Mouse (Mus musculus) thymus, adult 2 months (tissue): ENCODE measurements around the gene Slc6a11. TPM values are rescaled to one million over a fixed set of nuclear protein-coding genes. Genes with fewer than 3 reads are reported as not detected.

ENCODE experiments used
- DNase-seq: peaks from one replicate; pipeline ENCODE4 v3.0.0; 2021
- H3K27ac ChIP-seq: fragments of 200-500 bp; 2 replicates; pipeline ENCODE4 v1.5.1; 2012; ENCODE audit warnings: low read length, control low read depth; ENCODE audit not compliant: control insufficient read depth, insufficient read depth
- H3K27me3 ChIP-seq: fragments of 200-500 bp; 2 replicates; pipeline ENCODE4 v1.6.1; 2012; ENCODE audit warnings: mild to moderate bottlenecking, low read length, moderate library complexity, mixed read lengths; ENCODE audit not compliant: control insufficient read depth, insufficient read depth
- H3K36me3 ChIP-seq: fragments of 200-500 bp; 2 replicates; pipeline ENCODE4 v1.6.1; 2012; ENCODE audit warnings: mild to moderate bottlenecking, low read length, moderate library complexity; ENCODE audit not compliant: control insufficient read depth, insufficient read depth
- H3K4me1 ChIP-seq: fragments of 200-500 bp; replicated peaks from 2 replicates; pipeline ENCODE4 v1.6.1; 2012; ENCODE audit warnings: low read length; ENCODE audit not compliant: control insufficient read depth, insufficient read depth
- H3K4me3 ChIP-seq: fragments of 200-500 bp; 2 replicates; pipeline ENCODE4 v1.5.1; 2012; ENCODE audit warnings: mild to moderate bottlenecking, low read length, control low read depth, moderate library complexity; ENCODE audit not compliant: control insufficient read depth, insufficient read depth
- CTCF ChIP-seq: fragments of 200-500 bp; IDR thresholded peaks from 2 replicates; pipeline ENCODE4 v1.5.1; 2012; ENCODE audit warnings: mild to moderate bottlenecking, control low read depth, low read length, moderate library complexity, borderline replicate concordance; ENCODE audit not compliant: control insufficient read depth, poor library complexity, insufficient read depth; ENCODE audit errors: extremely low read depth
- POLR2A ChIP-seq: fragments of 200-500 bp; IDR thresholded peaks from 2 replicates; pipeline ENCODE4 v1.6.1; 2012; ENCODE audit warnings: mild to moderate bottlenecking, low read length, control low read depth, moderate library complexity; ENCODE audit not compliant: control insufficient read depth, poor library complexity, insufficient read depth; ENCODE audit errors: extremely low read depth
- WGBS: fragments of 180-500 bp; shearing (Covaris S2); methylation state at CpG from one replicate; pipeline ENCODE4 v1.1.7; 2018; 5-methylcytosine and 5-hydroxymethylcytosine counted together
- polyA plus RNA-seq: library from polyadenylated mRNA; depleted of rRNA; stranded (reverse); fragments of >200 nt; gene quantifications from 2 replicates; pipeline ENCODE4 v1.2.3, GENCODE M21; 2012

Gene Slc6a11
- polyA plus RNA-seq, 1 experiment: 0.19 TPM

- Histone ChIP-seq H3K27me3 (no peaks in the 10 kb centered on the region), H3K4me3 (no peak overlapping the region), H3K4me1 (no peaks in the 10 kb centered on the region), H3K36me3 (no peaks in the 10 kb centered on the region), H3K27ac (no peak overlapping the region)
- DNase-seq: no peak
- TF ChIP-seq POLR2A (no peak), CTCF (no peak)
- WGBS: 74% methylated on average over 3 of the region's 3 CpGs
Measured at GRCm38 (mm10) chr6:114228196-114228595, 97.2 kb downstream of the Slc6a11 start.

GRCm38 (mm10) chr6:114238892-114239644, 108.0 kb downstream of the Slc6a11 start:
- H3K4me1 ChIP-seq: no peaks in the 10 kb centered on the region
- H3K27me3 ChIP-seq: no peaks in the 10 kb centered on the region
- no peaks in the 10 kb centered on the region for H3K36me3 ChIP-seq
- no peak overlapping the region for H3K4me3 ChIP-seq
- TF ChIP-seq CTCF (no peak), POLR2A (no peak)
- WGBS: 37% methylated on average over 6 of the region's 6 CpGs
- no peak for DNase-seq
- no peak overlapping the region for H3K27ac ChIP-seq

GRCm38 (mm10) chr6:114245665-114246064, 114.6 kb downstream of the Slc6a11 start:
- H3K36me3 ChIP-seq: no peaks in the 10 kb centered on the region
- no peaks in the 10 kb centered on the region for H3K4me1 ChIP-seq
- DNase-seq: no peak
- 84% methylated on average over 11 of the region's 11 CpGs for WGBS
- no peak for TF ChIP-seq CTCF
- no peak for TF ChIP-seq POLR2A
- no peaks in the 10 kb centered on the region for H3K27me3 ChIP-seq
- H3K4me3 ChIP-seq: no peak overlapping the region
- H3K27ac ChIP-seq: no peak overlapping the region

DNA sequence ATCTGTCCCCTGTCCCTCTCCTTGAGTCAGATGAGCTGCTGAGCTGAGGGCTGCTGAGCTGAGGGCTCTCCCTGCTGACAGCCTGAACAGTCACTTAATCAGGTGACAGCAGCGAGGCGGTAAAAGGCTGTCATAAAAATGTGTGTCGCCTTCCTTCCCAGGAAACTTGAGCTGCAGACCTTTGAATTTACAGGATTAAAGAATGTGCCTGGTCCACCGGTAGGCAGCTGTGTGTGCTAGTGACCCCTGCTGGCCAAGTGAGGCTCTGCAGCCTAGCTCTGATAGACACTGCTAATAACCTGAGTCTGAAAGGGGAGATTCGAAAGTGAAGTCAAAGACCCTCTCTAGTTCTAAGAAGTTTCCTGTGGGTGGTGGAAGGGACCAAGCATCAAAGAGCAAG, 119.3 kb downstream of the Slc6a11 start:
- Histone ChIP-seq H3K27me3 (no peaks in the 10 kb centered on the region), H3K4me3 (no peak overlapping the region), H3K36me3 (no peaks in the 10 kb centered on the region), H3K4me1 (no peaks in the 10 kb centered on the region), H3K27ac (no peak overlapping the region)
- TF ChIP-seq CTCF (peak; percentile 80), POLR2A (no peak)
- 7% methylated on average over 5 of the region's 5 CpGs for WGBS
- peak; percentile 66 for DNase-seq

GRCm38 (mm10) chr6:114254927-114255326, 123.9 kb downstream of the Slc6a11 start:
- H3K27ac ChIP-seq: no peak overlapping the region
- H3K36me3 ChIP-seq: no peaks in the 10 kb centered on the region
- no peaks in the 10 kb centered on the region for H3K27me3 ChIP-seq
- H3K4me3 ChIP-seq: no peak overlapping the region
- H3K4me1 ChIP-seq: no peaks in the 10 kb centered on the region
- 84% methylated on average over 14 of the region's 14 CpGs for WGBS
- TF ChIP-seq CTCF (no peak), POLR2A (no peak)
- DNase-seq: no peak

DNA sequence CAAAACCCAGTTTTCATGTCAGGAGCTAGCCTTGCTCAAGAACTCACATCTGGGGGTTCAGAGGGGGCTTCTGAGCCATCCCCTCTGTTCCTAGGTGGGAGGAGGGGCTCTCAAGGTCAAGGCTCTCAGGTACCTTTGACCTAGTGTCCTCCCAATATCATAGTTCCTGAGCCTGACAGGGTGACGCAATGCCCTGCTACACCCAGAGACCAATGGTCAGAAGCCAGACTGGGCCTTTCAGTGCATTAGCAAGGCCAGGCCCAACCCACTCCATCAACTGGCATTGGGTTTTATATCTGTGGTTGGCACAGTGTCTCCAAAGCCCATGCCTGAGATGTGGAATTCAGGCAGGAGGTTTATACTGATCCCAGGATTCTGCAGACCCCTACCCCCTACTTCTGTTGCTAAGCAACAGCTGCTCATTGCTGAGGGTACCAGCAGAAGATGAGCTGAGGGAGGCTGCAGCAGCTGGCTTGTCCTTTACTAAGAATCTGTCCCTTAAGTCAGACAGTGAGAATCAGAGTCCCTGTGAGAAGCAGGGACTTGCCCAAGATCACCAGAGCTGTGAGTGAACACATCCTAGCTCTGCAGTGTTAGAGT, 126.8 kb downstream of the Slc6a11 start:
- no peak for DNase-seq
- WGBS: 93% methylated on average over 1 of the region's 1 CpGs
- Histone ChIP-seq H3K36me3 (no peaks in the 10 kb centered on the region), H3K27me3 (no peaks in the 10 kb centered on the region), H3K4me3 (no peak overlapping the region), H3K4me1 (no peaks in the 10 kb centered on the region), H3K27ac (no peak overlapping the region)
- TF ChIP-seq CTCF (no peak), POLR2A (no peak)

DNA sequence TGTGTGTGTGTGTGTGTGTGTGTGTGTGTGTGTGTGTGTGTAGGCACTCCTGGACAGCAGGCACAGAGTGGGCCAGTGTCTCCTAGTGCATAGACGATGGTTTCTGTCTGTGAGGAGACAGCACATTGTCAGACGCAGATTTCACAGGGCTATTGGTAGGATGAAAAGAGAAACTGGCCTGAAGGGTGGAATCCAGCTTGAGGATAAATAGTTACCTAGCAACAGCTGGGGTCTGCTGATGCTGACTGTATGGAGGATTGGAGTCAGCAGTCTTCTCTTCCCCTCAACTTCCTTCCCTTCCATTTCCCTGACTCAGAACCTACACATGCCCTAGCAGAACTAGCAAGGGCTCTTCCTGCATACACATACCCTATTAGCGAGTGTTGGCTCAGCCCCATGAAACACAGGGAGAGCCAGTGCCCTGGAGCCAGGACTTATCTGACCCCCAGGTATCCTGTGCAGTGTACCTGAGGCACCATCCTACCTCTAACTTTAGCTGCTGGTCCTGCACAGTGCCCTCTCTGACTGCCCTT, 127.7 kb downstream of the Slc6a11 start:
- no peaks in the 10 kb centered on the region for H3K4me1 ChIP-seq
- H3K27ac ChIP-seq: no peak overlapping the region
- H3K36me3 ChIP-seq: no peaks in the 10 kb centered on the region
- H3K27me3 ChIP-seq: no peaks in the 10 kb centered on the region
- TF ChIP-seq CTCF (no peak), POLR2A (no peak)
- 43% methylated on average over 3 of the region's 3 CpGs for WGBS
- DNase-seq: no peak
- no peak overlapping the region for H3K4me3 ChIP-seq
